18 mouse cellular contexts compared by ENCODE assay signal in the genomic region with DNA sequence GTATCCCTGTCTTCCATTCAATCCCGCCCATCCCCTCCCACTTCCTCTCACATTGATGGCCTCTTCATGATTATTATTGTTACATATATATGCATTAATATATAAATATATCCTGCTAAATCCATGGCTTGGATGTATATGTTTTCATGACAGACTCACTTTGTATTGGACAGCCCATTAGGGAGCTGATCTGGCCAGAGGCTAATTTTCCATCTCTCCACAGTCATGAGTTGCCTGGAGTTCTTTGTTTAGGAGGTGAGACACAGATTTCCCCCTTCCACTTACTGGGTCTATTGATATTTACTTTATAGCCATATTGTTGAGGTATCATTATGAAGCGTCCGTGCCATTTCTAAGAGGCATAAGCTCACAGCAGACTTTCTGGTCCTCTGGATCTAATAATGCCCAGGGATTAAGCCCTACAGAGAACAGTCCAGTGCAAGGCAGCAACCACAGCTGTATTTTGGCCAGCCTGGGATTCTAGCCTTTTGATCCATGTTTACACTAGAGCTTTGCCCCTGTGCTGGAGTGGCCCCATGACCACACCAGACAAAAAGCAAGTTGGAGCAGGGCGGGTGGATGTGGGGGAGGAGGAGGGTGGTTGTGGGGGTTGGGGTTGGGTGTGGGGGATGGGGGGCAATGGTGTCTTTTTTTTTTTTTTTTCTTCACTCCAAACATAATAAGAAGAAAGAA.
DNase-seq lines count a peak whose midpoint lies in the region; ATAC-seq and TF ChIP-seq lines count a peak whose summit lies in the region.
"Had no signal": no experiment of that assay in that cellular context is flagged by ENCODE, and none has a peak within 500 bp of the region (broad histone marks: within the 10 kb centered on the region; RNA-seq: fewer than 3 reads in every experiment).

No protein-coding gene starts in this region.

- H3K27me3 ChIP-seq in limb, embryonic 10.5 days (ENCODE audit: low read depth, poor library complexity, severe bottlenecking) = no peaks in the 10 kb centered on the region
- no peaks in the 10 kb centered on the region for H3K27me3 ChIP-seq in liver, postnatal 0 days (ENCODE audit: insufficient read depth, low read length)
- H3K27me3 ChIP-seq: embryonic facial prominence, embryonic 15.5 days; heart, embryonic 12.5 days had no signal

- ATAC-seq in liver, postnatal 0 days = peak; percentile 79

- H3K27ac ChIP-seq in limb, embryonic 10.5 days = 0 out of 2 replicates have a peak overlapping the region, but pooled peaks have one; percentile 20
- peak overlapping the region; percentile 35; the same call in 1 of the 2 replicates for H3K27ac ChIP-seq in liver, postnatal 0 days (ENCODE audit: low read depth)
- H3K27ac ChIP-seq: embryonic facial prominence, embryonic 15.5 days had no signal

- no peaks in the 10 kb centered on the region for H3K9me3 ChIP-seq in limb, embryonic 10.5 days (replicated peaks)
- no peaks in the 10 kb centered on the region for H3K9me3 ChIP-seq in liver, postnatal 0 days (ENCODE audit: low read length)
- H3K9me3 ChIP-seq: embryonic facial prominence, embryonic 15.5 days; heart, embryonic 12.5 days had no signal

- H3K4me3 ChIP-seq in limb, embryonic 10.5 days = no peak overlapping the region
- no peak overlapping the region for H3K4me3 ChIP-seq in liver, postnatal 0 days (ENCODE audit: low read depth, low read length)
- H3K4me3 ChIP-seq: embryonic facial prominence, embryonic 15.5 days; heart, embryonic 12.5 days; myocyte had no signal

- peaks cover 21% of the 10 kb centered on the region for H3K4me1 ChIP-seq in limb, embryonic 10.5 days
- H3K4me1 ChIP-seq in liver, postnatal 0 days (ENCODE audit: insufficient read depth) = peaks cover 23% of the 10 kb centered on the region
- H3K4me1 ChIP-seq: embryonic facial prominence, embryonic 15.5 days had no signal

- no peak for TF ChIP-seq CTCF in brain, embryonic 14.5 days (IDR thresholded peaks at IDR 0.05; ENCODE audit: borderline replicate concordance, extremely low read depth, insufficient read depth, insufficient read length)
- no peak for TF ChIP-seq CTCF in liver, postnatal 0 days (IDR thresholded peaks at IDR 0.05; ENCODE audit: low read depth)

- 51% methylated on average over 4 of the region's 4 CpGs for WGBS in limb, embryonic 10.5 days
- WGBS in liver, postnatal 0 days (ENCODE audit: insufficient replicate concordance) = 61% methylated on average over 4 of the region's 4 CpGs

- no peak for TF ChIP-seq POLR2A in brain, embryonic 14.5 days (IDR thresholded peaks at IDR 0.05; ENCODE audit: borderline replicate concordance, extremely low read depth, insufficient read depth, insufficient read length, poor library complexity, severe bottlenecking)

- TF ChIP-seq EP300 in liver, postnatal 0 days (IDR thresholded peaks at IDR 0.05; ENCODE audit: low read depth) = no peak

- no peaks in the 10 kb centered on the region for H3K36me3 ChIP-seq in limb, embryonic 10.5 days
- no peaks in the 10 kb centered on the region for H3K36me3 ChIP-seq in liver, postnatal 0 days (replicated peaks; ENCODE audit: insufficient read depth, low read length)
- H3K36me3 ChIP-seq: embryonic facial prominence, embryonic 15.5 days; heart, embryonic 12.5 days had no signal

- intact Hi-C loops in heart, postnatal 14 days (cut with DNase I) = no loop called here
- intact Hi-C loops in left cerebral cortex, postnatal 4 days (cut with DNase I) = no loop called here

- no peak overlapping the region for H3K4me2 ChIP-seq in liver, postnatal 0 days (ENCODE audit: low read depth, low read length)
- H3K4me2 ChIP-seq: embryonic facial prominence, embryonic 15.5 days; heart, embryonic 12.5 days had no signal

- no peak overlapping the region for H3K9ac ChIP-seq in liver, postnatal 0 days (replicated peaks)
- H3K9ac ChIP-seq: embryonic facial prominence, embryonic 15.5 days; heart, embryonic 12.5 days had no signal

- DNase-seq in heart, adult 11 months = peak; percentile 71
- DNase-seq in heart, postnatal 14 days = no peak
- DNase-seq in brain, embryonic 14.5 days (ENCODE audit: low read depth) = peak; percentile 33
- DNase-seq in limb, embryonic 10.5 days (ENCODE audit: low spot score) = no peak
- no peak for DNase-seq in liver, postnatal 0 days
- DNase-seq in left cerebral cortex, postnatal 4 days = no peak
- no peak for DNase-seq in spleen, adult 18-20 months
- no peak for DNase-seq in left cerebral cortex, adult 11 months (ENCODE audit: low spot score)
- DNase-seq: cerebellum, adult 11 months; cerebellum, postnatal 36 days; heart, postnatal 4 days; kidney, adult 9 months; kidney, postnatal 4 days; layer of hippocampus, postnatal 36 days; thymus, postnatal 36 days had no signal

Comparison
In these comparisons a context has a peak if more than half of its experiments do, and no peak if none do; other contexts are left out.
1. DNase-seq: peak in heart, adult 11 months (single experiment) and brain, embryonic 14.5 days (single experiment); none in heart, postnatal 14 days (0 of 2), limb, embryonic 10.5 days (single experiment), liver, postnatal 0 days (single experiment), left cerebral cortex, postnatal 4 days (single experiment), spleen, adult 18-20 months (0 of 2) and left cerebral cortex, adult 11 months (single experiment).